Mouse (Mus musculus): Measurements from ENCODE around the gene Tnnc2.

DNA sequence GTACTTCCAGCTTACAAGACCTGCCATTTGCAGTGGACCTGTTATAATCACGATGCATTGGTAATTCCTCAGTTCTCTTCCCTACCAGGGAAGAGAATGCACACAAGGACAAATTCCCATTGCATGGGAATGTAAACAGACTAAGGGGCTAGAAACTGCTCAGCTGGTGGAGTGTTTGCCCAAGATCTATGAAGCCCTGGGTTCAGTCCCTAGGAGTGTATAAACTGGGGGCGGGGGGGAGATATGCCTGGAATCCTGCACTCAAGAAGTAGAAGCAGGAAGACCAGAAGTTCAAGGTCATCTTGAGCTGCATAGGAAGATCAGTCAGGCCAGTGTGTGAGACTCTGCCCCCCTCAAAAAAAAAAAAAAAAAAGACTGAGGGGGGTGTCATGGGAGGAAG, 46.5 kb downstream of the Tnnc2 start:
- TF ChIP-seq CTCF (IDR thresholded peaks at IDR 0.05; ENCODE audit: borderline replicate concordance, insufficient read depth, low read depth, low read length) (no peak), POLR2A (IDR thresholded peaks at IDR 0.05; ENCODE audit: borderline replicate concordance, insufficient read depth, low read length) (no peak)
